Mouse (Mus musculus) liver, embryonic 15.5 days (tissue): ENCODE data around the gene Msmp. TPM values are rescaled to one million over a fixed set of nuclear protein-coding genes. Genes with fewer than 3 reads are reported as not detected.
"Not testable (repeated sequence)": the region's sequence is repeated elsewhere in the genome, so short reads cannot be mapped to it uniquely, and the experiment has no call there.

ENCODE experiments used
- ATAC-seq: fragments of 200-750 bp; cut with Nextera tagmentation; 2 replicates; pipeline ENCODE4 v1.8.0; 2017; ENCODE audit warnings: moderate number of reproducible peaks, mild to moderate bottlenecking, moderate library complexity; ENCODE audit not compliant: insufficient read depth
- H3K27ac ChIP-seq: fragments of 300-500 bp; sonication (generic); replicated peaks from 2 replicates; pipeline ENCODE4 v1.5.1; 2015; ENCODE audit warnings: mild to moderate bottlenecking, inconsistent platforms
- H3K27me3 ChIP-seq: fragments of 300-500 bp; sonication (generic); 2 replicates; pipeline ENCODE4 v1.6.1; 2015; ENCODE audit warnings: mild to moderate bottlenecking, inconsistent platforms
- H3K36me3 ChIP-seq: fragments of 300-500 bp; sonication (generic); replicated peaks from 2 replicates; pipeline ENCODE4 v1.6.1; 2015; ENCODE audit warnings: moderate library complexity, mild to moderate bottlenecking, inconsistent platforms
- H3K4me1 ChIP-seq: fragments of 300-500 bp; sonication (generic); replicated peaks from 2 replicates; pipeline ENCODE4 v1.6.1; 2015; ENCODE audit warnings: inconsistent platforms
- H3K4me2 ChIP-seq: fragments of 300-500 bp; sonication (generic); 2 replicates; pipeline ENCODE4 v1.6.1; 2015; ENCODE audit warnings: moderate library complexity, mild to moderate bottlenecking, inconsistent platforms
- H3K4me3 ChIP-seq: fragments of 300-500 bp; sonication (generic); replicated peaks from 2 replicates; pipeline ENCODE4 v1.5.1; 2015; ENCODE audit warnings: mild to moderate bottlenecking, inconsistent platforms
- H3K9ac ChIP-seq: fragments of 300-500 bp; sonication (generic); 2 replicates; pipeline ENCODE4 v1.6.1; 2015; ENCODE audit warnings: moderate library complexity, mild to moderate bottlenecking, inconsistent platforms
- H3K9me3 ChIP-seq: fragments of 300-500 bp; sonication (generic); replicated peaks from 2 replicates; pipeline ENCODE4 v1.6.1; 2016; ENCODE audit warnings: inconsistent platforms
- WGBS: fragments of 180-500 bp; shearing (Covaris S2); methylation state at CpG from one replicate; pipeline ENCODE4 v1.1.7; 2015; ENCODE audit warnings: mixed read lengths; ENCODE audit not compliant: insufficient replicate concordance; 5-methylcytosine and 5-hydroxymethylcytosine counted together
- polyA plus RNA-seq: library from polyadenylated mRNA; unstranded; fragments of >200 nt; fragmentation: Nextera tagmentation; extraction: Ambion mirVana; gene quantifications from 2 replicates; pipeline ENCODE4 v1.2.1, GENCODE M21; 2015

Gene Msmp
- polyA plus RNA-seq, 1 experiment from 2014 or later, result not detected

DNA sequence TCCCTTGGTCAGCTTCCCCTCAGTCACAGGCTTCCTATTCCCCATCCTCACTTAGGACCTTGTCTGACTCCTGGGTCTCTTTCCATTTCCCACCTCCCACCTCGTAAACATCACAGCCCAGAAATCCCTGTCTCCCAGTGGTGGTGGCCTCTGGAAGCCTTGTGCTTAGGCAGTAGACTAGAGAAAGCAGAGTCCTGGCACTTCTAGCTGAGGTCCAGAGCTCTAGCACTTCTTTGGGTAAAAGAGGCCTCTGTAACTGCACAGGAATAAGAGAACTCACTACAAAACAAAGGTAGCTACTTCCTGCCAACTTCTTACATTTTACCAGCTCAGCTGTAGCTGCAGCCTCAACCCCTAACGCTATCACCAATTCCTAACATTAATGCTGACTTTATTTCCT, 23.3 kb downstream of the Msmp start:
- no peaks in the 10 kb centered on the region for H3K27me3 ChIP-seq
- H3K4me2 ChIP-seq, result peak overlapping the region; percentile 92
- H3K9me3 ChIP-seq, result no peaks in the 10 kb centered on the region
- ATAC-seq, result no peak
- H3K36me3 ChIP-seq, result peaks cover 39% of the 10 kb centered on the region
- H3K4me3 ChIP-seq, result peak overlapping the region; percentile 83
- peak overlapping the region; percentile 93 for H3K9ac ChIP-seq
- peak overlapping the region; percentile 100 for H3K27ac ChIP-seq
- 4% methylated on average over 2 of the region's 2 CpGs for WGBS
- H3K4me1 ChIP-seq, result peaks cover 71% of the 10 kb centered on the region

DNA sequence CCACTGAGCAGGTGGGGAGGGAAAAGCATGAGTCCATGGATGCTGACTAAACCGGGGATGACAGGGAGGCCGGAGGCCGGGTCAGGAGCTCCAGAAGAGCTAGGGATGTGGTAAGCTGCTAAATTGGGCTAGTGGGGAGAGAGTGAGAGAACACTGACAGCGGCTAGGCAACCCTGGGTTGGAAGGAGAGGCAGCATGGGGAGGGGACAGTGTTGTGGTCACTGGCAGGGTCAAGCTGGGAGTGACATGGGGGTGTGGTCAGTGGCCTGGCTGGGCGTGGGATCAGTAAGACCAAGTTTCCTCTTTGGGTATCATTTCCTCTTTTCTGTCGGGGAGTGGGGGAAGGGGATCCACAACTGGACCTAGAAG, 24.1 kb downstream of the Msmp start:
- peak overlapping the region; percentile 92 for H3K4me2 ChIP-seq
- no peaks in the 10 kb centered on the region for H3K27me3 ChIP-seq
- peak overlapping the region; percentile 93 for H3K9ac ChIP-seq
- peaks cover 39% of the 10 kb centered on the region for H3K36me3 ChIP-seq
- no peaks in the 10 kb centered on the region for H3K9me3 ChIP-seq
- 6% methylated on average over 6 of the region's 6 CpGs for WGBS
- peaks cover 71% of the 10 kb centered on the region for H3K4me1 ChIP-seq
- H3K27ac ChIP-seq, result peak overlapping the region; percentile 100
- H3K4me3 ChIP-seq, result peak overlapping the region; percentile 83
- ATAC-seq, result no peak

DNA sequence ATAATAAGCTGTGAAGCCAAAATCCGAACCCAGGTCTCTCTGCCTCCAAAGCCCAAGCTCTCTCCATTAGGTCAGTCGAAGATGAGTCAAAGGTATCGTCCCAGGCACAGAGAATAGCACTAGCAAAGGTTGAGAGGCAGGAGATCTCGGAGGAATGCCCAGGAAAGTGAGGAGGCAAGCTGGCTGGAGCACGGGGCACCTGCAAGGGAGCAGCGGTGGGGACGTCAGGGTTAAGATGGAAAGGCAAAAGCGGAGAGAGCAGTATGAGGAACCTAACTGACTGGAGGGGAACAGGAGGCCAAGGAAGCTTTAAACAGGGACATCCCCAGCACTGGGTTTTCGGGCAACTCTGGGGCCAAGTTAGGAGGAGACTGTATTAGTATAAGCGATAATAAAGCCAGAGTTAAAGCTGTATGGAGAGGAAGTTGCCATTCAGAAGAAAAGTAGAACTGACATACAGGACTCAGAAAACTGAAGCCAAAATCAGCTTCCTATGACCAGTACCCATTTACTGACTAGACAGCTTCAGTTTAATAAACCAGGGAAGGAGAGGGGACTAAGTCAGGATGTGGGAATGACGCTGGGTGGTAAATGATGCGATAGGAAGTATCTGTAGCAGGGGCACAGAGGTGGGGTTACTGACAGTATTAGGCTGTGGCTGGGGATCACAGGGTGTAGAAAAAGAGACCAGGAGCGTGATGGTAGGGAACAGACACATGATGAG, 24.6 kb downstream of the Msmp start:
- Histone ChIP-seq H3K4me3 (peak overlapping the region; percentile 83), H3K36me3 (peaks cover 39% of the 10 kb centered on the region), H3K4me2 (peak overlapping the region; percentile 92), H3K9ac (peak overlapping the region; percentile 93), H3K27ac (peak overlapping the region; percentile 100), H3K9me3 (no peaks in the 10 kb centered on the region), H3K27me3 (no peaks in the 10 kb centered on the region), H3K4me1 (peaks cover 68% of the 10 kb centered on the region)
- ATAC-seq, result no peak
- WGBS, result 19% methylated on average over 13 of the region's 13 CpGs

DNA sequence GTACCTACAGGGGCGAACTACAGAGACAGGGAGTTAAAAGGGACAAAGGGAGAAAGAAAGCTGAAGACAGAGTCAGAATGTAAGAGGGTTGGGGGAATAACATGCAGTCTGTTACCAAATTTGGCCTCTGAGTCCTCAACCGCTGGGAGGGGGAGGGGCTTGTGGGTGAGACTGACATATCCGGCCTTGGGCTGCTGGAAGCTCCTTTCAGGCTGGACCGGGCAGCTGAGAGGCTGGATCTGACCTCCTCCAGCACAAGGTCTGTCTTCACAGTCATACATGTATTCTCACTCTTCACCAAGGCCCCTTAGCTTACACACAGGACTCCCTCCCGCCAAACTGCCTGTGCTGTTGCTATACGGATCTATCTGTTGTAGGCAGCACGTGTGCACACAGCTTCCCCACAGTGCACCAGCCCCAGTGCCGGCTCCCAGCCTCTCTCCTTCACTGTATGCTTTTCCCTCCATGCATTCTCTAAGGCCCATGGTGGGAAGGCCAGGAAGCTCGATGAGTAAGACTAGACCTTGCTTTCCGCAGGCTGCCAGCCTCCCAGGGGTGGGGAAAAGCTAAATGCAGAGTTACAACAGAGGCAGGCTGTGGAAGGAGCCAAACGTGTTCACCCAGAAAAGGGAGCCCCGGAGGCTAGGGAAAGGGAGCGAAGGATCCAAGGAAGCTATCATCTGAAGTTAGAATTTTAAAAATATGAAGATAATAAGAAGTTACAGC, 25.5 kb downstream of the Msmp start:
- H3K9ac ChIP-seq, result peak overlapping the region; percentile 48
- peak overlapping the region; percentile 92 for H3K4me2 ChIP-seq
- peaks cover 46% of the 10 kb centered on the region for H3K36me3 ChIP-seq
- H3K9me3 ChIP-seq, result no peaks in the 10 kb centered on the region
- WGBS, result 9% methylated on average over 13 of the region's 13 CpGs
- H3K27me3 ChIP-seq, result no peaks in the 10 kb centered on the region
- peak overlapping the region; percentile 83 for H3K4me3 ChIP-seq
- peak overlapping the region; percentile 76 for H3K27ac ChIP-seq
- peaks cover 61% of the 10 kb centered on the region for H3K4me1 ChIP-seq
- no peak for ATAC-seq

DNA sequence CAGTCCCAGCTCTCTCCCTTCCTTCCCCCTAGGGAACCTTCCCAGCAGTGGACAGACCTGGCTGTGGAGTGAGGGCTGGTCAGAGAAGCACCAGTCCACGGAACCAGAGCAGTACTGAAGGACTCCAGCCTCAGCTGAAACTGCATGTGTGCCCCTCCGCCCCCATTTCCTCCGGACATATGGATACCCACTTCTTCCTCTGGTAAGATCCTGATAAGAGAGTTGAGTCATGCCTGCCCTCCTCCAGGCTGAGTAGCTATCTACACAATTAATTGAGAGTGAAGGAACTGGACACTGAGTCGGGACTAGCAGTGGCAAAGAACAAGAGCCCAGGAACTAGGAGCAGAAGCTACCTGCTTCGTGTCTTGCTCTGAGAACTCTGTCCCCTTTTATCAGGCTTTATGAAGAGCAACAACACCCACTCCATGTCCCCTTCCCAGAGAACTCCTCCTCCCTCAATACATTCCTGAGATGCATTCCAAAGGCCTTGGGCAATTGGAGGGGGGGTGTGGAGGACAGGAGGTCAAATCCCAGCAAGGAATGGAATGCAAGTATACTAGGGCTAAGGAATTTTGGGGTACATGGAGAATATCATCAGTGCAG, 26.2 kb downstream of the Msmp start:
- H3K9ac ChIP-seq, result peak overlapping the region; percentile 48
- peak overlapping the region; percentile 83 for H3K4me3 ChIP-seq
- H3K4me2 ChIP-seq, result peak overlapping the region; percentile 92
- peaks cover 53% of the 10 kb centered on the region for H3K36me3 ChIP-seq
- peaks cover 55% of the 10 kb centered on the region for H3K4me1 ChIP-seq
- no peaks in the 10 kb centered on the region for H3K27me3 ChIP-seq
- no peaks in the 10 kb centered on the region for H3K9me3 ChIP-seq
- 5% methylated on average over 5 of the region's 5 CpGs for WGBS
- peak overlapping the region; percentile 76 for H3K27ac ChIP-seq
- no peak for ATAC-seq

DNA sequence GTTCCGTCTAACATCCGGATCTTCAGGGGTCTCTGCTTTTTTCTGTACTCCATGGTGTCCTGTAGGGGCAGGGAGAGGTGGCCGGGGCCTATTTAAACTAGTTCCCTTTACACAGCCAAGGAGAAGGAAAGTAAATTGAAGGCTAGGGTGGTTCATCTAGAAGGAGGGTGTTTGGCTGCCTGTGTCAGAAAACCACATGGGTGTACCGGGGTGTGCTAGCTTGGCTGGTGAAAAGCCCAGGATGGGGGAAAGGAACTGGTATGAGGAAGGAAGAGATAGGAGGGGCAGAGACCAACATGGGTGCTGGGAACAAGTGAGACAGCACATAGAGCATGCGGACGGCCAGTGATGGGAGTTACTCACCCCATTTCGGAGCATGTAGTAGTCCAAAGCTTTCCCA, 28.4 kb downstream of the Msmp start:
- H3K27ac ChIP-seq, result no peak overlapping the region
- H3K9ac ChIP-seq, result no peak overlapping the region
- WGBS, result 72% methylated on average over 7 of the region's 7 CpGs
- 0 out of 2 replicates have a peak, but pooled peaks cover 8% of the 10 kb centered on the region for H3K9me3 ChIP-seq
- H3K36me3 ChIP-seq, result peaks cover 75% of the 10 kb centered on the region
- H3K4me1 ChIP-seq, result peaks cover 46% of the 10 kb centered on the region
- no peak overlapping the region for H3K4me3 ChIP-seq
- H3K4me2 ChIP-seq, result no peak overlapping the region
- no peak for ATAC-seq
- no peaks in the 10 kb centered on the region for H3K27me3 ChIP-seq

DNA sequence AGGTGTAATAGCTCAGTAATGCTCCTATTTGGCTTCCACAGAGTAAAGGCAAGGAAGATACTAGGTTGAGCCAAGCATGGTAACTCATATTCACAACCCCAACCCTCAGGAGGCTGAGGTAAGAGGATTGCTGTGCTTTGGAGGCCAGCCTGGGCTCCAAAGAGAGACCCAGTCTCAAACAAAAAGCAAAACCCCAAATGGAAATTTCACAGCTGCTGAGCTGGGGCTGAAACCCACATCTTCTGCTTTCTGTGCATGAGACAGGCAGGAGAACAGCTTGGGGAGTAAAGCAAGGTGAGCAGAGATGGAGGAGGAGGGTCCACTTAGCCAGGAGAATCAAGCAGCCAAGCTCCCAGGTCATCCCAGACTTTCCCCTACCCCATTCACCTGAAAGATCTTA, 30.4 kb downstream of the Msmp start:
- H3K4me1 ChIP-seq, result peaks cover 25% of the 10 kb centered on the region
- no peak overlapping the region for H3K4me2 ChIP-seq
- H3K9me3 ChIP-seq, result 0 out of 2 replicates have a peak, but pooled peaks cover 8% of the 10 kb centered on the region
- H3K4me3 ChIP-seq, result no peak overlapping the region
- ATAC-seq, result no peak
- H3K36me3 ChIP-seq, result peaks cover 92% of the 10 kb centered on the region
- no peak overlapping the region for H3K27ac ChIP-seq
- H3K27me3 ChIP-seq, result no peaks in the 10 kb centered on the region
- no peak overlapping the region for H3K9ac ChIP-seq

DNA sequence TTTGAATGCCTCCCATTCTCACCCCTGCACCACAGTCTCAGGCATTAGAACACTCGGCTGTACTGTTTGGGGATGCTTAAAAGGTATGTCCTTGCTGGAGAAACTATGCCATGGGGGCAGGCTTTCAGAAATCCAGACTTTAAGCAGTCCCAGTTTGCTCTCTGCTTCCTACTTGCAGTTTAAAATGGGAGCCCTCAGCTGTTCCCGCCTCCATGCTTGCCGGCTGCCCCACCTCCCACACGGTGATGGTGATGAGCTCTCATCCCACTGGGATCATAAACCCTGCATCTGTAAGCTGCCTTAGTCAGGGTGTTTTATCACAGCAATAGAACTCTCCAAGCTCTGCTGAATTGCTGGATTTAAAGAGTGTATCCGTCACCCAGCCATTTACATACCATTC, 31.9 kb downstream of the Msmp start:
- Histone ChIP-seq H3K9me3 (0 out of 2 replicates have a peak, but pooled peaks cover 8% of the 10 kb centered on the region), H3K9ac (no peak overlapping the region), H3K27me3 (no peaks in the 10 kb centered on the region), H3K4me1 (peaks cover 11% of the 10 kb centered on the region), H3K4me2 (no peak overlapping the region), H3K4me3 (no peak overlapping the region), H3K36me3 (peaks cover 100% of the 10 kb centered on the region), H3K27ac (no peak overlapping the region)
- ATAC-seq, result no peak
- 91% methylated on average over 5 of the region's 5 CpGs for WGBS

DNA sequence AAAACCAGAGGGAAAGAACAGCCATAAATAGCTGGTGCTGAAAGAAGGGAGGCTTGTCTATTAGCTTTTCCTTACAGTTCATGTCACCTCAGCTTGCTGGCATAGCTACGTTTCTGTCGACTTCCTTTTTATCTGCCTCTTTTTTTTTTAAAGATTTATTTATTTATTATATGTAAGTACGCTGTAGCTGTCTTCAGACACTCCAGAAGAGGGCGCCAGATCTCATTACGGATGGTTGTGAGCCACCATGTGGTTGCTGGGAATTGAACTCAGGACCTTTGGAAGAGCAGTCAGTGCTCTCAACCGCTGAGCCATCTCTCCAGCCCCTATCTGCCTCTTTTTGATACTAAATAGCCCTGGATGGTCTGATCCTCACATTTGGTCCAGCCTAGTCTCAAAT, 32.4 kb downstream of the Msmp start:
- not testable (repeated sequence) for H3K9ac ChIP-seq, H3K9me3 ChIP-seq, H3K4me1 ChIP-seq, H3K27ac ChIP-seq, ATAC-seq, H3K27me3 ChIP-seq, H3K4me2 ChIP-seq, H3K4me3 ChIP-seq
- H3K36me3 ChIP-seq, result peaks cover 100% of the 10 kb centered on the region
- 90% methylated on average over 6 of the region's 6 CpGs for WGBS

DNA sequence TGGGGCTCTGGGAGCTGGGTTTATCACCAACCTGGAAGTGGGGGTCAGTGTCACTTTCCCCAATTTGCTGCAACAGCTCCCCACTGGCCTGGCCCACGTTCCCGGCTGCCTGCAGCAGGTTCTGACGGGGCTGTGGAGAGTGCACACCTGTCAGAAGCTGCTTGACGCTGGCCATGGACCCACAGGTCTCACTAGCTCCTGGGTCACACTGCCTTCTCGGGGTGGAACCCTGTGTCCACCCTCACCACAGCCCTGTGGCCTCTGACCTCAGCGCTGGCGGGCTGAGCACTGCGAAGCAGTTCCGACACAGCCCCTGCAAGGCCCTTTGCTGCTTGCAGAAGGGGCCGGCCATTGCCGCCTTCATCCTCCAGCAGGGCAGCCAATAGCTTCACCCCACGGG, 35.2 kb downstream of the Msmp start:
- Histone ChIP-seq H3K4me1 (no peaks in the 10 kb centered on the region), H3K9ac (no peak overlapping the region), H3K36me3 (peaks cover 100% of the 10 kb centered on the region), H3K4me3 (no peak overlapping the region), H3K9me3 (0 out of 2 replicates have a peak, but pooled peaks cover 8% of the 10 kb centered on the region), H3K27ac (no peak overlapping the region), H3K4me2 (no peak overlapping the region), H3K27me3 (no peaks in the 10 kb centered on the region)
- no peak for ATAC-seq
- 90% methylated on average over 12 of the region's 12 CpGs for WGBS

DNA sequence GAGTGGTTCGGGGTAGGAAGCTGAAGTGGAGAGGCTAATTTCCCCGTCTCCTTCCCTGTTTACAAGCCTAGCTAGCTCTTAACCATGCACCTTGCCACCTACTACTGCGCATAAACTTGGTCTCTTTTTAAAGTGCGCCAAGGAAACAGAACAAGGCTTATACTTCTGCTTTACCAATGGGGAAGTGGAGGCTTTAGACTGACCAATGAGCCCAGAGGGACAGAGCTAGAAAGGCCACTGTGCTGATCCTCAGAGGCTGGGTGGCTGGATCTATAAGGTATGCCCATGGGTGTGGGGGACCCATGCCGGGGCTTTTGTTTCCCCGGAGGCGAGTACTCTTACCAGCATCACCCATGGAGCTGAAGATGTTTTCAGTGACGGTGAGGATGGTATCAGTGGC, 37.1 kb downstream of the Msmp start:
- Histone ChIP-seq H3K27ac (no peak overlapping the region), H3K27me3 (no peaks in the 10 kb centered on the region), H3K4me1 (no peaks in the 10 kb centered on the region), H3K9ac (no peak overlapping the region), H3K9me3 (0 out of 2 replicates have a peak, but pooled peaks cover under 1% of the 10 kb centered on the region), H3K4me3 (no peak overlapping the region), H3K36me3 (peaks cover 100% of the 10 kb centered on the region), H3K4me2 (no peak overlapping the region)
- ATAC-seq, result no peak
- WGBS, result 87% methylated on average over 8 of the region's 8 CpGs
